Mouse (Mus musculus) embryonic facial prominence, embryonic 11.5 days (tissue): ENCODE measurements around the gene Mb21d2. TPM values are rescaled to one million over a fixed set of nuclear protein-coding genes. Genes with fewer than 3 reads are reported as not detected.

Experiments
- ATAC-seq: fragments of 200-750 bp; cut with Nextera tagmentation; replicated peaks from 2 replicates; pipeline ENCODE4 v1.8.0; 2017; ENCODE audit warnings: low read depth; ENCODE audit not compliant: insufficient number of reproducible peaks, low FRiP score, low TSS enrichment
- DNase-seq: peaks from one replicate; pipeline ENCODE4 v3.0.0-alpha.2; 2015; ENCODE audit warnings: low spot score
- H3K27ac ChIP-seq: fragments of 300-500 bp; sonication (generic); replicated peaks from 2 replicates; pipeline ENCODE4 v1.5.1; 2014; ENCODE audit warnings: mild to moderate bottlenecking, low read depth, low read length, control low read depth
- H3K27me3 ChIP-seq: fragments of 300-500 bp; sonication (generic); 2 replicates; pipeline ENCODE4 v1.6.1; 2014; ENCODE audit warnings: mild to moderate bottlenecking, low read length, moderate library complexity, mixed read lengths; ENCODE audit not compliant: control insufficient read depth, insufficient read depth
- H3K36me3 ChIP-seq: fragments of 300-500 bp; sonication (generic); replicated peaks from 2 replicates; pipeline ENCODE4 v1.6.1; 2014; ENCODE audit warnings: low read depth, mild to moderate bottlenecking, low read length, moderate library complexity, mixed read lengths; ENCODE audit not compliant: control insufficient read depth, insufficient read depth
- H3K4me1 ChIP-seq: fragments of 300-500 bp; sonication (generic); 2 replicates; pipeline ENCODE4 v1.6.1; 2014; ENCODE audit warnings: low read length, mixed read lengths; ENCODE audit not compliant: control insufficient read depth, insufficient read depth
- H3K4me2 ChIP-seq: fragments of 300-500 bp; sonication (generic); 2 replicates; pipeline ENCODE4 v1.6.1; 2014; ENCODE audit warnings: low read depth, mild to moderate bottlenecking, control low read depth, low read length, moderate library complexity
- H3K4me3 ChIP-seq: fragments of 300-500 bp; sonication (generic); 2 replicates; pipeline ENCODE4 v1.5.1; 2014; ENCODE audit warnings: low read depth, low read length, control low read depth
- H3K9ac ChIP-seq: fragments of 300-500 bp; sonication (generic); replicated peaks from 2 replicates; pipeline ENCODE4 v1.6.1; 2014; ENCODE audit warnings: mild to moderate bottlenecking, control low read depth, low read length
- H3K9me3 ChIP-seq: fragments of 300-500 bp; sonication (generic); replicated peaks from 2 replicates; pipeline ENCODE4 v1.6.1; 2016; ENCODE audit warnings: mild to moderate bottlenecking, low read length, inconsistent platforms, mixed read lengths; ENCODE audit not compliant: control insufficient read depth
- WGBS: fragments of 180-500 bp; shearing (Covaris S2); extraction: QIAGEN DNeasy Blood & Tissue Kit; methylation state at CpG from one replicate; pipeline ENCODE4 v1.1.7; 2014; 5-methylcytosine and 5-hydroxymethylcytosine counted together
- polyA plus RNA-seq: library from polyadenylated mRNA; unstranded; fragments of >200 nt; fragmentation: Nextera tagmentation; extraction: Ambion mirVana; gene quantifications from 2 replicates; pipeline ENCODE4 v1.2.1, GENCODE M21; 2014

The Mb21d2 gene
- 11.5 and 11.6 TPM in 2 replicates for polyA plus RNA-seq

DNA sequence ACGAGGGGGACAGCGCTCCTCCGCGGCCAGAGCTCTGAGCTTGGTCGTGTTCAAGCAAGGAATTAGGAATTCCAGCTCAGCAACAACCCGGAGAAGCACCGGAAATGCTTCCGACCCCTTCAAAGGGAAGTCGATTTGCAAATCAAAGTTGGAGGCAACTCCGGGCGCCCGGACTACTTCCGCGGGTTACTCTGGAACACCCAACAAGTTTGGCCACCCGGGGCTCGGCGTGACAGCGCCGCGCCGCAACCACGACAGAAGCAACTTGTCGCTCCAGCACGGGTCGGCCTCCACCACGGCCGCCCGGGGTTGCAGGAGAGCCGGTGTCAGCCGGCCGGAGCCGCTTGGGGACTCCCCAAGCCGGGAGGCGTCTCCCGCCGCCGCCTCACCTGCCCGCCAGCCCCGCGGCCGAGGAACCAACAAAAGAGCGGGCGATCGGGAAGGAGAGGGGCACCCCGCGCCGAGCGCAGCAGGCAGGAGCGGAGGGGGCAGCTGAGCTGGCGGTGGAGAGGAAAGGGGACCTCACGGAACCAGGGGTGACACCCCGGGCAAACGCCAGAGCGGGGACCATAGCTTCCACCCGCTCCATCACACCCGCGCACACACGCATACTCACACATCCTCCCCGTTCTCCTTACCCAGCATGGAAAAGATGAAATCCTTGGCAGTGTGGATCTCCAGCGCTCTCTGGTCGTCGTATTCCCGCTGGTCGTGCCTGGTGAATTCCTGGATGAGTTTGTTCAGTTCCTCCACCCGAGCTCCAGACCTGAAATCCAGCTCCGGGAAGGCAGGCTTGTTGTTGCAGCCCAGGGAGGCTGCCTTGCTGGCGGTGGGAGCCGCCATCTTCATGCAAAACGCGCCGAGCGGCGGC, at the start of gene Mb21d2:
Mb21d2 (minus strand) TSS at position 859 of the 871 bp plus-strand sequence.
- H3K4me2 ChIP-seq, result peak within 1 kb of the TSS; percentile 51
- under 1% methylated on average over 73 of the region's 73 CpGs for WGBS
- peak within 1 kb of the TSS; percentile 91 for H3K27ac ChIP-seq
- H3K4me3 ChIP-seq, result peak within 1 kb of the TSS; percentile 66
- H3K9ac ChIP-seq, result peak within 1 kb of the TSS; percentile 92
- H3K36me3 ChIP-seq, result no peaks in the 10 kb centered on the region
- ATAC-seq (peak; percentile 61), DNase-seq (peak; percentile 70)
- H3K9me3 ChIP-seq, result no peaks in the 10 kb centered on the region
- peaks cover 3% of the 10 kb centered on the region; the same call in 1 of the 2 replicates for H3K4me1 ChIP-seq
- no peaks in the 10 kb centered on the region; the same call in 1 of the 2 replicates for H3K27me3 ChIP-seq

DNA sequence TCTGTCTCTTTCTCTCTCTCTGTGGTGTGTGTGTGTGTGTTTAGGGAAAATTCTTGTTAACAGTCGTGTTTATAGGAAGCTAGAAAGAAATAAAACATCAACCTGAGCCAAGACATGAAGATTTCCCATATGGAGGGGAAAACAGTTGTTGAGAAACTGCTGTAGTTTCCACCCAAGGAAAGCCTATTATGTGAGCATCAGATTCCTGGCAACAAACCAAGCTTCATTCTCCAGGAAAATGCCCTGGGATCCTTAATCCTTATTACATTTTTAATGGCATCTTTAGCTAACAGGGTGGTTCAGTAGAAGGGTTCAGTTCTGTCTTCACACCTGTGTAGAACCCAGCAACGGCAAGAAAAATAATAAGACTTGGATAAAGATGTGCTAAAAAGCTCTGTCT, 36.8 kb upstream of the Mb21d2 start:
- no peak overlapping the region for H3K4me3 ChIP-seq
- no peaks in the 10 kb centered on the region for H3K36me3 ChIP-seq
- no peak overlapping the region for H3K4me2 ChIP-seq
- H3K27me3 ChIP-seq, result no peaks in the 10 kb centered on the region
- H3K27ac ChIP-seq, result no peak overlapping the region
- no peaks in the 10 kb centered on the region for H3K4me1 ChIP-seq
- 80% methylated on average over 2 of the region's 2 CpGs for WGBS
- H3K9me3 ChIP-seq, result no peaks in the 10 kb centered on the region
- H3K9ac ChIP-seq, result no peak overlapping the region
- no peak for DNase-seq
- ATAC-seq, result no peak

DNA sequence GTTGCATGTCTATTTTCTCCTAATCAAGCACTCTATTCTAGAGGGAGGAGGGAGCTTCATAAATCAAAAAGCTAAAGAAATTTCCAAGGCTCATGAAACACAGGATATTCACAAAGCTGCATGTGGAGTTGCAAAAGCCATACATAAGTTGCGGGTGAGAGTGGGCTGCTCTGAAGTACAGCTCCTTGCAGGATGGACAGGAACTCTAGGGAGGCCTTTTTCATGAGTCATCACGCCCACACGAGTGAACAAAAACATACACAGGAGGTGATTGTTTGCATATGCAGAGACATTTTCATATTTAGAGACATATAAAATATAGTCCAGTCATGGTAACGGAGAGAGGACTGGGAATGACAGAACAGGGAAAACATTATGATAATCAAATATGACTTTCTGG, 34.6 kb upstream of the Mb21d2 start:
- no peaks in the 10 kb centered on the region for H3K36me3 ChIP-seq
- ATAC-seq (no peak), DNase-seq (no peak)
- no peak overlapping the region for H3K4me3 ChIP-seq
- no peaks in the 10 kb centered on the region for H3K4me1 ChIP-seq
- WGBS, result 81% methylated on average over 4 of the region's 4 CpGs
- no peak overlapping the region for H3K27ac ChIP-seq
- no peak overlapping the region for H3K4me2 ChIP-seq
- H3K9ac ChIP-seq, result no peak overlapping the region
- H3K27me3 ChIP-seq, result no peaks in the 10 kb centered on the region
- no peaks in the 10 kb centered on the region for H3K9me3 ChIP-seq

DNA sequence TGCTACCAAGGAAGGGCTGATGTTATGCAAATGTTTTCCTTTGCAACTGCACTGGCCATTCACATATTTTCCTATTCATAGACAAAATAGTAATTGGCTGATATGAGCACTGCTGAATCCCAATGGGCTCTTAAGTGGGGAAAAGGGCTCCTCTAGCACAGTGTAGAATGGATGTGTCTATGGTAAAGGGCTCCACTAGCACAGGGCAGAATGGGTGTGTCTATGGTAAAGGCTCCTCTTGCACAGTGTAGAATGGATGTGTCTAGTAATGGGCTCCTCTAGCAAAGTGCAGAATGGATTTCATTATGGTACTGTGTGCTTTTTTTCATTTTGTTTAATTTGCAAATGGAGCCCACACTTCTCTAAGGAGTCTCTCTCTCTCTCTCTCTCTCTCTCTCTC, 33.5 kb upstream of the Mb21d2 start:
- Histone ChIP-seq H3K4me2 (no peak overlapping the region), H3K9ac (no peak overlapping the region), H3K4me1 (no peaks in the 10 kb centered on the region), H3K4me3 (no peak overlapping the region), H3K9me3 (no peaks in the 10 kb centered on the region), H3K27me3 (no peaks in the 10 kb centered on the region), H3K36me3 (no peaks in the 10 kb centered on the region), H3K27ac (no peak overlapping the region)
- DNase-seq (no peak), ATAC-seq (no peak)

DNA sequence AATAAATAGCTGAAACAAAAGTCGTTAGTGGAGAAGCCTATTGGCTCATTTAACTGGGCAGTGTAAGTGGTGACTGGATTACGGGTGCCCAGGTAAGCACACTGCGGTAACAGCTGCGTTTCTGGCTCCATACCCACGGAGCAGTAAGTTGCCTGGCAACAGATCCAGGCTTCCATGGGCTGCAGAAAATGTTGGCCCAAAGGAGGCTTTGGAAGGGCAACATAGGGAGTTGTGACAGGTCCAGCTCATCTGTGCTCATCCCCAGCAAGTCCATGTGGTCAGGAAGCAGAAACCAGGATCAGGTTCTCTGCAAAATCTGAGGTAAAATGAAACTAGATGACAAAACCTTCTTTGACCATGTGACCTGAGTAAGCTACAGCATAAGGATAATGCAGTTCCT, 20.3 kb upstream of the Mb21d2 start:
- no peaks in the 10 kb centered on the region for H3K9me3 ChIP-seq
- 80% methylated on average over 5 of the region's 5 CpGs for WGBS
- H3K4me2 ChIP-seq, result no peak overlapping the region
- H3K27ac ChIP-seq, result no peak overlapping the region
- no peak for DNase-seq
- no peaks in the 10 kb centered on the region for H3K27me3 ChIP-seq
- H3K4me1 ChIP-seq, result no peaks in the 10 kb centered on the region
- H3K4me3 ChIP-seq, result no peak overlapping the region
- H3K36me3 ChIP-seq, result no peaks in the 10 kb centered on the region
- H3K9ac ChIP-seq, result no peak overlapping the region
- no peak for ATAC-seq

DNA sequence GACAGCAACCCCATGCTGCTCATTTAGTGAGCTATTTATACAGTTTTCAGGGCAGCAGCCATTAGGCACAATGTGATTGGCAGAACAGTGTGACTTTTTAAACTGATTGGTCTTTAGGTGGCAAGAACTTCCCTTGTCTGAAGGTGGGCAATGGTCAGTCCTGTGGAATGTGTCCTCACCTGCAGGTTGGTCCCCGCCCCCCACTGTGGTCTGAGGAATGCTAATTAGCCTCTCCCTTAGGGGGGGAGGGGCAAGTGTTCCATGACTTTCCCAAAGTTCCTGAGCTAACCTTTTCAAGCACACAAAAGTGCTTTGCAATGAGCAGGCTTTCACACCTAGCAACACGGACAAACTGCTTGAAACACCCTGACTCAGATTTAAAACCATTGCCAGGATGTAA, 13.8 kb upstream of the Mb21d2 start:
- H3K4me1 ChIP-seq, result no peaks in the 10 kb centered on the region
- DNase-seq (no peak), ATAC-seq (no peak)
- H3K4me3 ChIP-seq, result no peak overlapping the region
- no peaks in the 10 kb centered on the region for H3K36me3 ChIP-seq
- WGBS, result 64% methylated on average over 2 of the region's 2 CpGs
- no peaks in the 10 kb centered on the region for H3K27me3 ChIP-seq
- H3K27ac ChIP-seq, result no peak overlapping the region
- no peaks in the 10 kb centered on the region for H3K9me3 ChIP-seq
- no peak overlapping the region for H3K9ac ChIP-seq
- no peak overlapping the region for H3K4me2 ChIP-seq

DNA sequence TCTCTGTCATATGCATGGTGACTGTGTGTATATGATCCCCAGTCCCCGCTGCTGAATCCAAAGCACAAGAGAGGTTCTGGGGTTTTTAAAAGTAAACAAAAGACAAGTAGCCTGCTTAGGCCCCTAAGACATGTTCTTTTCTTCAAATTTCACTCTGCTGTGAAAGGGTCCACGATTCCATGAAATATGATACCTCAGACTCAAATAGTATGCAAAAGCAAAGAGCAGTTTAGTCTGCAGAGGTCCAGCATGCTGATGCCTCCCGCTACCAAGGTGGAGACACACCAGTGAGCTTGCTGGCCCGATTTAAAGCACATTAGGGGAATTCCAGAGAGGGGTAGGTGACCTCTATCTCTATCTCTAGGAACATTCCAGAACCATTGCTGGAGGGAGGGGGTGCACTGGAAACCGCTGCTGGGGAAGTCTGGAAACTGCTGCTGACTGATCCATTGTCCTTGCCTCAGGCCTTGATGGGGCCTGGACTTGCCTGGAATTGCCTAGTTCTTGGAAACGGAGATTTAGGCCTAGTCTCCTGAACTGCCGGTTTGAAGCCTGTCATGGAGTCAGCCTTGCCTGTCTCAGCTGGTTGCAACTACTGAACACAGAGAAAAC, 6.8 kb upstream of the Mb21d2 start:
- DNase-seq (peak; percentile 46), ATAC-seq (0 out of 2 replicates have a peak, but pooled peaks have one; percentile 34)
- Histone ChIP-seq H3K27me3 (no peaks in the 10 kb centered on the region), H3K4me2 (no peak overlapping the region), H3K9ac (no peak overlapping the region), H3K4me1 (0 out of 2 replicates have a peak, but pooled peaks cover 2% of the 10 kb centered on the region), H3K9me3 (no peaks in the 10 kb centered on the region), H3K4me3 (no peak overlapping the region), H3K27ac (no peak overlapping the region), H3K36me3 (no peaks in the 10 kb centered on the region)
- WGBS, result 55% methylated on average over 7 of the region's 7 CpGs

DNA sequence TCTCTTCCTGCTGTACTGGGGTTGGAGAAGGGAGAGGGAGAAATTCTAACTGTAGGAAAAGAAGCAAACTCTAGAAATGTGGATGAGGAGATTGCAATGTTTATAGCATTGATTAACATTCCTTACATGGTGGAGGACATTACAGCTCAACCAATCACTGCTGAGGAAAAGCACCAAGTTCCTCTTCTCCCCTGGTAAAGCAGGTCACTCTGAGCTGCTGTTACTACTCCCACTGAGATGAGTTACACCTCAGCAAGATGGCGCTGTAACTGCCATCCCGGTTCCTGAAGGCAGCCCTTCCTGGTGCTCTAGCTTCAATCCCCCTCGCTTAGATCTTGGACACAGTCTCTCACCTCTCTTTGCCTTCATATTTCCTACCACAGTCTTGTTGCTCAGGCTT, 6.2 kb upstream of the Mb21d2 start:
- no peak for DNase-seq
- Histone ChIP-seq H3K4me2 (no peak overlapping the region), H3K9me3 (no peaks in the 10 kb centered on the region), H3K27me3 (no peaks in the 10 kb centered on the region), H3K4me1 (0 out of 2 replicates have a peak, but pooled peaks cover 2% of the 10 kb centered on the region), H3K4me3 (no peak overlapping the region), H3K36me3 (no peaks in the 10 kb centered on the region), H3K27ac (no peak overlapping the region), H3K9ac (no peak overlapping the region)
- ATAC-seq, result no peak
- WGBS, result 75% methylated on average over 3 of the region's 3 CpGs
